In genomic region chr16:17024469-17025148, GRCm38 (mm10) we compare ENCODE assay signal across 8 mouse cellular contexts. TPM values are rescaled to one million over a fixed set of nuclear protein-coding genes. Genes with fewer than 3 reads are reported as not detected.
DNase-seq lines count a peak whose midpoint lies in the region; TF ChIP-seq lines count a peak whose summit lies in the region.
"Had no signal": no experiment of that assay in that cellular context is flagged by ENCODE, and none has a peak within 500 bp of the region (broad histone marks: within the 10 kb centered on the region; RNA-seq: fewer than 3 reads in every experiment).

No protein-coding gene starts in this region.

- WGBS in olfactory bulb, adult 2 months: 40% methylated on average over 3 of the region's 3 CpGs
- WGBS in kidney, adult 2 months: 76% methylated on average over 3 of the region's 3 CpGs

- no peak for TF ChIP-seq CTCF in gastrocnemius, adult 2 months (IDR thresholded peaks at IDR 0.05)
- no peak for TF ChIP-seq CTCF in olfactory bulb, adult 2 months (IDR thresholded peaks at IDR 0.05; ENCODE audit: insufficient read depth, low read depth, low read length)
- no peak for TF ChIP-seq CTCF in kidney, adult 2 months (conservative IDR thresholded peaks at IDR 0.05; ENCODE audit: insufficient read depth, insufficient read length, low read depth, low read length)

- no peaks in the 10 kb centered on the region for H3K27me3 ChIP-seq in kidney, adult 2 months (replicated peaks; ENCODE audit: control insufficient read depth, insufficient read depth, low read length)
- H3K27me3 ChIP-seq: hindbrain, embryonic 15.5 days had no signal

- no peak for TF ChIP-seq POLR2A in olfactory bulb, adult 2 months (IDR thresholded peaks at IDR 0.05; ENCODE audit: insufficient read depth, low read depth, low read length)
- TF ChIP-seq POLR2A in kidney, adult 2 months (IDR thresholded peaks at IDR 0.05; ENCODE audit: low read depth, low read length): no peak

- H3K4me3 ChIP-seq in gastrocnemius, adult 2 months: no peak overlapping the region
- no peak overlapping the region for H3K4me3 ChIP-seq in olfactory bulb, adult 2 months (ENCODE audit: insufficient read depth, low read depth, low read length)
- H3K4me3 ChIP-seq in kidney, adult 2 months (ENCODE audit: insufficient read depth, low read depth, low read length): no peak overlapping the region
- H3K4me3 ChIP-seq: hindbrain, embryonic 15.5 days had no signal

- H3K27ac ChIP-seq in gastrocnemius, adult 2 months: no peak overlapping the region
- H3K27ac ChIP-seq in olfactory bulb, adult 2 months (ENCODE audit: insufficient read depth, low read depth, low read length): peak overlapping the region; percentile 24; the same call in 1 of the 2 replicates
- H3K27ac ChIP-seq in kidney, adult 2 months (ENCODE audit: insufficient read depth, low read depth, low read length): no peak overlapping the region
- H3K27ac ChIP-seq: hindbrain, embryonic 15.5 days had no signal

- H3K36me3 ChIP-seq in kidney, adult 2 months (ENCODE audit: control insufficient read depth, insufficient read depth, low read length): peaks cover 7% of the 10 kb centered on the region

- 0 out of 2 replicates have a peak, but pooled peaks cover 3% of the 10 kb centered on the region for H3K4me1 ChIP-seq in olfactory bulb, adult 2 months (ENCODE audit: control insufficient read depth, insufficient read depth, low read length)
- no peaks in the 10 kb centered on the region for H3K4me1 ChIP-seq in kidney, adult 2 months (ENCODE audit: control insufficient read depth, insufficient read depth, low read length)
- H3K4me1 ChIP-seq: hindbrain, embryonic 15.5 days had no signal

- intact Hi-C loops in left cerebral cortex, postnatal 4 days (cut with DNase I): no loop called here
- intact Hi-C loops in left cerebral cortex, postnatal 36 days (cut with DNase I): loop anchor here (5.0 kb wide), 1 partner anchor 42 kb away; the partner anchor contains the start of gene Mapk1
- intact Hi-C loops in gastrocnemius, adult 2 months (cut with DNase I): no loop called here

- peak; percentile 8 for DNase-seq in left cerebral cortex, postnatal 4 days
- no peak for DNase-seq in left cerebral cortex, postnatal 36 days (ENCODE audit: low spot score in 2 of 2)
- peak; percentile 21 for DNase-seq in adrenal gland, postnatal 10 days
- DNase-seq in gastrocnemius, adult 2 months: peak; percentile 68
- DNase-seq in kidney, adult 2 months: no peak
- DNase-seq in left cerebral cortex, adult 8-10 months (ENCODE audit: low spot score in 2 of 2): no peak

RNA-seq across cellular contexts. Expression of gene Mapk1, which starts 41.4 kb away (rescaled TPM):
- 100 to 1,000 TPM; 284 to 293 TPM for total RNA-seq in left cerebral cortex, postnatal 4 days (2021)
- 100 to 1,000 TPM; 478 to 491 TPM for total RNA-seq in left cerebral cortex, postnatal 36 days (2021)
- 100 to 1,000 TPM; 154 to 160 TPM for total RNA-seq in adrenal gland, postnatal 10 days (2021)
- 100 to 1,000 TPM in 1 of 2 experiments, 10 to 100 TPM in 1; 92.3 to 112 TPM for total RNA-seq in gastrocnemius, adult 2 months (2021)
- polyA plus RNA-seq in olfactory bulb, adult 2 months (2012; ENCODE audit: insufficient read depth, insufficient read length, low replicate concordance, missing spikeins): 179 and 489 TPM in 2 replicates
- polyA plus RNA-seq in kidney, adult 2 months (2012; rRNA removed): 58.2 and 61.6 TPM in 2 replicates
- total RNA-seq in left cerebral cortex, adult 8-10 months (2022): 100 to 1,000 TPM; 414 to 472 (median 438) TPM

RNA-seq across cellular contexts. Expression of gene Ypel1, which starts 44.9 kb away (rescaled TPM):
- total RNA-seq in left cerebral cortex, postnatal 4 days (2021): 100 to 1,000 TPM; 102 to 114 TPM
- total RNA-seq in left cerebral cortex, postnatal 36 days (2021): 10 to 100 TPM; 42.6 TPM
- 1 to 10 TPM; 6.2 to 9.4 TPM for total RNA-seq in adrenal gland, postnatal 10 days (2021)
- total RNA-seq in gastrocnemius, adult 2 months (2021): 1 to 10 TPM in 1 of 2 experiments, under 1 TPM in 1; 0.43 to 1.5 TPM
- not detected in 2 replicates for polyA plus RNA-seq in olfactory bulb, adult 2 months (2012; ENCODE audit: insufficient read depth, insufficient read length, low replicate concordance, missing spikeins)
- polyA plus RNA-seq in kidney, adult 2 months (2012; rRNA removed): 1.6 and 2.3 TPM in 2 replicates
- 10 to 100 TPM; 25.1 to 29.2 (median 27.1) TPM for total RNA-seq in left cerebral cortex, adult 8-10 months (2022)

Comparison
In these comparisons a context has a peak if more than half of its experiments do, and no peak if none do; other contexts are left out.
1. DNase-seq: peak in left cerebral cortex, postnatal 4 days (single experiment), adrenal gland, postnatal 10 days (single experiment) and gastrocnemius, adult 2 months (single experiment); none in left cerebral cortex, postnatal 36 days (0 of 2), kidney, adult 2 months (single experiment) and left cerebral cortex, adult 8-10 months (0 of 2).